Mouse (Mus musculus): ENCODE measurements at regions not wholly inside any gene's neighbourhood (a gene's known extent, or its start where the extent isn't known, plus 50 kb on each side); places are given as distances from the start of the nearest gene placed in this dataset.

- no peak for DNase-seq (ENCODE audit: low spot score in 2 of 2)
Measured at GRCm38 (mm10) chr2:166272190-166272543, 116.7 kb upstream of the Sulf2 start.

DNA sequence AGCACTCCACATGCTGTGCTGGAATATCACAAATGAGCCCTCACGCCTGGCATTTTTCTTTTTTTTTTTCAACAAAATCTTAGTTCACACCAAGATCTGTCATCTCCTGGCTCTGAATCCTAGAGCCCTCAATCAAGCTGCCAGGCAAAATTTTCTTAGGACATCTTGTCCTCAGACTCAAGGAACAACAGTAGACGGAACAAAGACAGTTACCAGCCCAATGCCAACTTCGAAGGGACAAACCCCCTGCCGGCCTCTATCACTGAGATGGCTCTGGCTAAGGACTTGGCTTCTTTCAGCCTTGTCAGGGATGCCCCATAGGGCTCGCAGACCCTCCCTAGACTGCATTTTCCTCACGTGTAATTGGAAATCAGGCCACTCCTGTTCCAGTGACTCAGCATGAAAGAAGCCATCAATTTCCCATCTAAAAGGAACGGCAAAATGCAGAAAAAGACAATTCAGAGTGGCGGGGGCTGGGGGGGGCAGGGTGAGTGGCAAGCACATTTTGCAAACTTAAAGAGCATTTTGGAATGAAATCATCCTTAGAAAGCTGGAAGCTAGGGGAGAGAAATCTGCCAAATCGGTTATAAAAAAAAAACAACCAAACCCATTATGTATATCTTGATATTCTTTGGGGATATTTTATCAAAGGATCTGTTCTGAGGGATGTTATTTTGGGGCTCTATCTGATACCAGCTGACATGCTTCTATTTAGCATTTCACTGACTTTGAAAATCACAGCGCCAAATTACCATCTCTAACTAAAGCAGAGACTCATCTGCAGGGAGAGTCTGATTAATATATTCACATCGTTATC, 116.1 kb upstream of the Sulf2 start:
- DNase-seq (ENCODE audit: low spot score in 2 of 2), result no peak

DNA sequence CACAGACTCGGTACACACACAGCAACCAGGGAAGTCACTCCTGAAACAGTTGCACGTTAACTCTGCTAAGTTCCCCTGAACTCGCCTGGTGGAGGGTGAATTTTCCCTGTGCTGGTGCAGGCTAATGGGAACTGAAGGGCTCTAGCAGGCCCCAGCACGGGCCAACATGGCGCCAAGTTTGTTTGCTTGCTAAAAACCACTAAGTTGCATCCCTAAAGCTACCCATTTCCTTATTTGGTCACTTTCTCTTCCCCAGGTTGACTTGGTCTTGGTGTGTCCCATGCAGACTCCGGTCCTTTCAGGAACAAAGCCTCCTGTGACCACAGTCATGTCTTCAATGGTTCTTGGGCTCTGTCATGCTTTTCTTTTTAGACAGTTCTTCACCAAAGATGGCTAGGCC, 114.5 kb upstream of the Sulf2 start:
- no peak for DNase-seq (ENCODE audit: low spot score in 2 of 2)

- no peak for DNase-seq (ENCODE audit: low spot score in 2 of 2)
Measured at GRCm38 (mm10) chr2:166266915-166267314, 111.5 kb upstream of the Sulf2 start.

- no peak for DNase-seq (ENCODE audit: low spot score in 2 of 2)
Measured at GRCm38 (mm10) chr2:166266507-166266906, 111.0 kb upstream of the Sulf2 start.

DNA sequence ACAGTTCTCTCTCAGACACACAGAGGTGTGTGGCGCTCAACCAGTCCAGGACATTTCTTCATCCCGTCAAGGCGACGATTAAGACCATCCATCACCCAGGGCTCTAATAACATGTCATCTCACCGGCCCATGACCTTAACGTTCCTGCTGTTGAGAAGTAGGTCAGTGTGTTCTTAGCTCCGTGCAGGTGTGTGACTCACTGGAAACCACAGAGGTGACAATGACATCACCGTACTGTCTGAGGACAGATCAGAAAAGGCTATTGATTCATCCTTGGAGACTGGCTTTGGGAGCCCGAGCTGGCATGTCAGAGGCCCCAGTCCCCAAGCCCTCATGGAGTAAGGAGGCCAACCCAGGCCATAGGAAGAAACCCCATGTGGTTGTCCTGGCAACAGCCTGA, 109.3 kb upstream of the Sulf2 start:
- no peak for DNase-seq (ENCODE audit: low spot score in 2 of 2)

DNA sequence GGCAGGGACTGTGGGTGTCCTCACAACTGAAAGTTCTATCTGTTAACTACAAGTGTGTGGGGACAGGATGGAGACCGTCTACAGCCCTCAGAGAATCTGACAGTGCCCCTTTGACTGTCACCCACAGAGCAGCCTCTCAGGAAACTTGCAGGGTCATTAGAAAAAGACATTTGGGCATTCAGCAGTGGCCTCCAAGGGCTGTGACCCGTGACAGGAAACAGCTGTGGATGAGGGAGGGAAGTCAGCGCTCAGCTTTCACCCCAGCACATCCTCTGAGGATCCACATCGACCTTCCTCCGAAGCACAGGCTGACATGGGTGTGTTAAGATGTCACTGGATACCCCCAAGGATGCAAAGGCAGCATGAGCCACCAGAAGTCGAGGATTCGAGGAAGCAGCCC, 106.3 kb upstream of the Sulf2 start:
- DNase-seq (ENCODE audit: low spot score in 2 of 2), result peak; percentile 52 to 53

- DNase-seq (ENCODE audit: low spot score in 2 of 2), result no peak
Measured at GRCm38 (mm10) chr2:166261065-166261464, 105.6 kb upstream of the Sulf2 start.

DNA sequence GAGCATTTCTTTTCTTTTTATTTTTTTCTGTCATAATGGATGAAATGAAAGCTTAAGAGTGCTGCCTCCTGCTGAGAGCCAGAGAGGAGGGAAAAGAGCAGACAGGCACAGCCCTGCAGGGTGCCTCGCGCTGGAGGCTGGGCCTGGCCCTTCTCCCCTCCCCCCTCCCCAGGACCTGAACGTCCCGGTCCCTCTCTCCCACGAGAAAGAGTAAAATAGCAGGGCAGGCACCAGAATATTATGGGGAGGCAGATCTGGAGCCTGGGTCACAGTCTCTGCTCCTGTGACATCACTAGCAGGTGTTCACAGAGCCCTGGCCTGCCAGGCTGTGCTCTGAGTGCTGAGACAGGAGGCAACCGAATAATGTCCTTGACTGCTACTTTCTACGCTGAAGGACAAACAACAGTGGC, 103.3 kb upstream of the Sulf2 start:
- no peak for DNase-seq (ENCODE audit: low spot score in 2 of 2)

- no peak for DNase-seq (ENCODE audit: low spot score in 2 of 2)
Measured at GRCm38 (mm10) chr2:166257666-166258065, 102.2 kb upstream of the Sulf2 start.

GRCm38 (mm10) chr2:166256193-166256592, 100.7 kb upstream of the Sulf2 start:
- DNase-seq (ENCODE audit: low spot score in 2 of 2), result no peak

- no peak for DNase-seq (ENCODE audit: low spot score in 2 of 2)
Measured at GRCm38 (mm10) chr2:166254581-166254980, 99.1 kb upstream of the Sulf2 start.

- no peak for DNase-seq (ENCODE audit: low spot score in 2 of 2)
Measured at GRCm38 (mm10) chr2:166252107-166252506, 96.6 kb upstream of the Sulf2 start.

- DNase-seq (ENCODE audit: low spot score in 2 of 2), result no peak
Measured at GRCm38 (mm10) chr2:166251421-166251820, 96.0 kb upstream of the Sulf2 start.

- no peak for DNase-seq (ENCODE audit: low spot score in 2 of 2)
Measured at GRCm38 (mm10) chr2:166250571-166250970, 95.1 kb upstream of the Sulf2 start.

- DNase-seq (ENCODE audit: low spot score in 2 of 2), result no peak
Measured at GRCm38 (mm10) chr2:166249338-166249950, 94.0 kb upstream of the Sulf2 start.

- DNase-seq (ENCODE audit: low spot score in 2 of 2), result no peak
Measured at GRCm38 (mm10) chr2:166246401-166247189, 91.1 kb upstream of the Sulf2 start.

- no peak for DNase-seq (ENCODE audit: low spot score in 2 of 2)
Measured at GRCm38 (mm10) chr2:166245219-166245618, 89.8 kb upstream of the Sulf2 start.

DNA sequence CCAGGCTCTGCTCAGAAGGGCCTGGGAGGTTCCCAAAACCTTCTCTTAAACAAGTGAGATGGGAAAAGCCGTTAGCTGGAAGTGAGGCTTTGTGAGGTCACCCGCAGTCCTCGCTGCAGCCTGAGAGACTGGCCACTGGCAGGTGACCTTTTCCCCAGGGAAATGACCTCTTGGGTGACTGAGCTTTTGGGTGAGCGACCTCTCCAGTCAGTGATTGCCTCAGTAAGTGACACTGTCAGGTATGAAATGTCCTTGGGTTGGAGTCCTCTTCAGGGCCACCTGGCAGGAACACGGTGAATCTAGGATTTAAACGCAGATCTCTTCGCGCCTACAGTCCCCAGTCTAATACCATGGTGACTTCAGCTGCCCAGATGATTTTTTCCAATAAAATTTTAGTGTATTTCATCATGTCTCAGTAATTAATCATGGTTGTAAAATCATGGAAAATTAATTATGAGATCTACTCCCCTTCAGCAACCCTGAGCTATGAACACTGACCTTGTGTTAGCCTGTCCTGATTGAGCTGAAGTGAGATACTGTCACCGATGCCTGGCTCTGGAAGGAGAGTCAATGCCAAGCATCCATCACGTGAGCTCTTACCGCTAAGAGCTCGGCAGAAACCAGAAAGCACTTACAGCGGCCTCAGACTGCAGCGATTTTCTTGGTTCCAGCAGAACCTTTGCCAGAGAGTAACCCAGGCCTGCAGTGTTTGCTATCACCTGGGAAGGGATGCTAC, 87.5 kb upstream of the Sulf2 start:
- DNase-seq (ENCODE audit: low spot score in 2 of 2), result no peak

DNA sequence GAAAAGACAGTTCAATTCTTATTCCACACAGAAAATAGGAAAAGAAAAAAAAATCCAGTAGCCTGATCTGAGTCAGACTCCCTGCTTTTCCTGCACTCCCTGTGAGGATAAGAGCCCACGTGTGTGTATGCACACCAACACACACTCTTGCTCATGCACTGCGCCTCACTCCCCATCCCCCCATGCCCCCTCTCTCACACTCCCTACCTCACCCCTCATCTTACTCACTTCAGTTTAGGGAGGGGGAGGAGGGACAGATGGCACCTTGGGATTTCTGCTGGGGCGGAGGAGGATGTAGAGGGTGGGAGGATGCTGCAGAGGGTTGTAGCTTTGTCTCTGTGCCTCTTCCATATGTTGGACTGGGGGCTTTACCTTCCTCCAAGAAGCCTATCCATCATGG, 85.8 kb upstream of the Sulf2 start:
- no peak for DNase-seq (ENCODE audit: low spot score in 2 of 2)

DNA sequence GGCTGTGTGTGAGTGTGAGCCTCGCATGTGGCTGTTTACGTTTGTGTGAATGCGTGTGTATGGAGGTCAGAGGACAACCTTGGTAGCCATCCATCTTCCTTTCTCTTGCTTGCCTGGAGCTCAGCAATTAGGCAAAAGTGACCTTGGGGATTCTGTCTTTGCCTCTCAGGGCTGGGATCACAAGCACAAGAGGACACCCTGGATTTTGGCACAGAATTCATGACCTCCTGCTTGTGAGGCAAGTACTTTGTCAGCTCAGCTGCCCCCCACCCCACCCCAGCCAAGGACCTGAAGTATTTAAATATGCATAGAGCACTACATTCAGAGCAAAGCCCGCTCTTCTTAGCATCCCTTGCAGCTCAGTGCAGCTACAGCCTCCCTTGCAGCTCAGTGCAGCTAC, 84.6 kb upstream of the Sulf2 start:
- no peak for DNase-seq (ENCODE audit: low spot score in 2 of 2)
